Mouse (Mus musculus) brain, adult 2 months (tissue): ENCODE data around the gene Kdm2a.

Source experiments
- DNase-seq: peaks from one replicate; pipeline ENCODE4 v3.0.0; 2011; ENCODE audit warnings: low read depth, low spot score

Gene Kdm2a

DNA sequence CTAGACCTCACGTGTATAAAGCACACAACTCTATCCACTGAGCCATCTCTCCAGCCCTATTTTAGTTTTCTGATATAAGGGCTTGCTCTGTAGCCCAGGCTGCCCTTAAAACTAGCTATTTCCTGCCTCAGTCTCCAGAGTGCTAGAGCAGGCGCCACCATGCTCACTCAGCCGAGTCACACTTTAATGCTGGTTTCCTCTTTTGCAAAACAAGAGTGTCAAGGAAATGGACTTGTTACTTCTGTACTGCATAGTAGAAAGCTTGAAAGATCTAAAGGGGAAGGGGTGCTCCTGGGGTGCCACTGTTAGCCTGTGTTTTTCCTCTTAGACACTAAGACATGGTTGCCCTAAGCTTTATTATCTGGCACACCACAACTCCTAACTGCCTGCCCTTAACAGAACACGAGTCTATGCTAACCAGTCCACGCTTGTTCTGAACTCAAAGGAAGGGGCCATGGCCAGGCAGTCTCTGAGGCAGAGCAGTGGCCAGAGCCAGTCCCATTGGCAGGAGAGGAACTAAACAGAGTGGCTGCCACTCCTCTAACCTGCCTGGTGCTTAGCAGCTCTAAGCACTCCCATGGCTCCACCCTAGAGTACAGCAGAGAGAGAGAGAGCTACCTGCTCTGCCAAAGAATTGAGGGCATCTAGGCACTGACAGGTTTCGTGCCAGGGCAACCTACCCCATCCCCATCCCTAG, 98.4 kb downstream of the Kdm2a start:
- no peak for DNase-seq

DNA sequence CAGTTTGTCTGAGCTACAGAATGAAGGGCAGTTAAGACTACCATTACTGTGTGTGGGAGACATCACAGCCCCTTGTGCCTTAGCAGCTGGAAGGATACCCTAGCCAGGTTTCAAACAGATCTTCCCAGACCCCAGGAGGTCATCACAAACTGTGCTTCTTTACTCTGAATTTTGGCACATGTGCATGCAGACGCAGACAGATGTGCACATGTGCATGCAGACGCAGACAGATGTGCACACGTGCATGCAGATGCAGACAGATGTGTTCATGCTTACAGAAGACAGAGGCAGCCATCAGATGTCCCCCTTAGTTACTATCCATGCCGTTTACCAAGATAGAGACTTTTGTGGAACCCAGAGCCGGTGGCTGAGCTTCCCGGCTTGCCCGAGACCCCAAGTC, 99.0 kb downstream of the Kdm2a start:
- DNase-seq = no peak

DNA sequence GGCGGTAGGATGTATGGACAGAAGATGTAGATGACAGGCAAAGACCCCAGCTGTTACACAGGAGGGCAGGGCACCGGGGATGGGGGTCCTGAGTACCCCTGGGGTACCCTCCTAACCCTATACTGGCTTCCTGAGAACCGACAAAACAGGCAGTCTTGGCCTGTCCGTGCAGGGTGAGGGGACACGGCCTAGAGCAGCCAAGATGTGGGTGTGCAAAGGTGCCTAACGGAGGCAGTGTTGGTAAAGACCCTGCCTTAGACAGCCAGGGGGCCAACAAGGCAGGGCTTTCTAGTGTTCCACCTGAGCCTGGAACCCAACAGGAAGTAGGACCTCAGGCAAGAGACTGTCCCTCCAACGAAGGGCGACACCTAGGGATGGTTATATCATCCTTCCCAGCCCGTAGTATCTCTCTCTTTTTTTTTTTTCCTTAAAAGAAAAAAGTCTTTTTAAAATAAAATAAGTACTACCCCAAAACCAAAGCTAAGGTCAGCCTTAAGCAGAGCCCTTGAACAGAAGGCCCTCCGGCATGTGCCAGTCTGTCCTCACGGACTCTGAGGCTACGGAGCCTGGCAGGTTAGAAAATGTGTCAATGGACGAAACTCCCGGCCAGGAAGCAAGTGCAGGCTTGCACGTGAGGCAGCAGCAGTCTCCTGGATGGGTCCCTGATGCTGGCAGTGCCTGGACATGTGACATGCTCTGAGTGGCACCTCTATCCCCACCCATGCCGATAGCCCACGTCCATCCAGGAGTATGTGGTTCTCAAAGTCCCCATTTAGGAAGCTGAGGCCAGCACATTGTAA, 99.6 kb downstream of the Kdm2a start:
- peak; percentile 56 for DNase-seq

DNA sequence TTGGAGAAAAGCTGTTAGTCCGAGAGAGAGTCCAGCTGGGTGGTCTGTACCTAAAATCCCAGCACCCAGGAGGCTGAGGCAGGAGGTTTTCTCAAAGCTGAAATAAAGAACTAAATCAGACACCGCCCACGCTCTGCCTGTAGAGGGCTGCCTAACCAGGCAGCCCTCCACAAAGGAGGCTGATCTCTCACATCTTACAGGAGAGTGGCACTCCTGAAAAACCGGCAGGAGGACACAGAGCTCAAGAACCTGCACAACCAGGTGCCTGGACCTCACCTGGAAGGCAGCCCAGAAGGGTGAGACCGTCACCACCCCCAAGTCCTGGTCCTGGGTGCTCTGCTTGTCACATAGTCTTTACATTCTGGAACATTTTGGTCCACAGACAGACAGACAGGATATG, 100.2 kb downstream of the Kdm2a start:
- no peak for DNase-seq

DNA sequence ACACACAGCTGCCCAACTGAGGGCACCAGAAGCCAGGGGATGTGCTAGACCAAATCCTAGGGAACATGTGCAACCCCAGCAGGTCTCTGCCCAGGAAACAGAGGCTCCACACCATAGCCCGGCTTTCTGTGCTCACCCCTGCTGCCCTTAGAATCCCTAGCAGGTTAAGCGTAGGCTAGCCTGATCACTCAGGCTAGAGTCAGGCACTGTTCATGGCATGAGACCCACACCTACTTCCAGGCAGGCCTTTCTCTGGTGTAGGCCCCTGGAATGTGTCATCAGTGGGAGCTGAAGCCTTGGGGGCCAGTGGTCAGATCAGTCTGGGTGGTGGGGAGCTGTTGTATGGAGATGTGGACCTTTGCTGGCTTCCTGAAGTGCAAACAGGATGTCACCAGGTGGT, 101.5 kb downstream of the Kdm2a start:
- DNase-seq = no peak

DNA sequence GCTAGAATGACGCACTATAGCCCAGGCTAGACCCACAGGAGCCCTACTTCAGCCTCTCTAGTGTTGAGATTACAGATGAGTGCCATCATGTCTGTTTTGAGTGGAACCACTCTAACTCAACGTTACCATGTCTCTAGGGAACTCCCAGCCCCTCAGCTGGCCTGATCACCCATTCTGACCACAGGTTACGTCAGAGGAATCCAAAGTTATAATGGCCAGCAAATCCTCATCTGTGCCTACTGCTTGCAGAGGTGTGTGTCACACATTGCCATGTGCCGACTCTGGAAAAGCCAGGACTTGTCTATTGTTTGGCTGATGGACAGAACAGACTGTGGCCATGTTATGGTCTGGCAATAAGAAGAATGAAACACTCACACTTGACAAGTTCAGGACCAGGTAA, 102.7 kb downstream of the Kdm2a start:
- no peak for DNase-seq

DNA sequence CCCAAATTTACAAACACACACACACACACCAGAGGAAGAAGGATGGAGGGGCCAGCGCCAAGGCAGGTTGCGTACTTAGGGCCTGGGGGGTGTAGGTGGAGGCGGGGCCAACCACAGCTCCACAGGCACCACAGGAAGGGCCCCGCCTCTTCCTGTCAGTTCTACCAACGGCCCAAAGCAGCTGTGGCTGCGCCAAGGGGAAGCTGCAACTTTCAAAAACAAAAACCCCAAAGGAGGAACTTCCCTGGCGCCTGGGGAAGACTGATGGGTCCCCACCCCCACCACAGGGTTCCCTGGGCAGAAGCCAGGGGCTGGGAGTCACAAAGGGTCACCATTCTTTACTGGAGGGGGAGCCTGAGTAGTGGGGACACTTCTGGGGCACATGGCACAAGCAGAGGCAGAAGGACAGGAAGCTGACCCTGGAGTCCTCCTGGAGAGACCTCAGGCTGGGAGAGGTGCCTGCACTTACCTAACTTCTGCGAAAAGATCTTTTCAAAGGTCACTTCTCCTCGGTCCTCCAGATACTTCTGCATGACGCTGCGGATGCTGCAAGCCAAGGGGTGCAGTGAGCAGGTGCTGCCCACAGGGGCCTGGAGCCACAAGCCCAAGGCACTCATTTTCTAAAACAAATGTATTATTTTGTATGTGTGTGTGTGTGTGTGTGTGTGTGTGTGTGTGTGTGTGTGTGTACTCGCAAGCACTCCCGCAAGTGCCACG, 103.5 kb downstream of the Kdm2a start:
- peak; percentile 54 for DNase-seq

DNA sequence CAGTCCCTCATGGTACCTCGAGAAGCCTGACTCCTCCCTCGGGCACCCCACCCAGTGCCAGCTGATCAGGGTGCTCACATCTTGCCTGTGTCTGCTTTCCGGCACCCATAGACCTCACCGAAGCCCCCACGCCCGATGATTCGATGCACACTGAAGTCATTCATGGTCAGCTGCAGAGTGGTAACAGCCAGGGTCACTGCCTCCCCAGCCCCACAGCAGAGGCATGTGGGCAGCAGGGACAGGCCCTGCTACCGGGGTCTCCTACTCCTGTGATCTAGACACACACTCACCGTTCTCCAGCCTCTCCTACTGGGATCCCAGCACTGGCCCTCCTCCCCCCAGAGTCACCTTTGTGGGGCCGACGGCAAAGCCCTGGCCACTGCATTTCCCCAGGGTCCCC, 106.9 kb downstream of the Kdm2a start:
- no peak for DNase-seq

DNA sequence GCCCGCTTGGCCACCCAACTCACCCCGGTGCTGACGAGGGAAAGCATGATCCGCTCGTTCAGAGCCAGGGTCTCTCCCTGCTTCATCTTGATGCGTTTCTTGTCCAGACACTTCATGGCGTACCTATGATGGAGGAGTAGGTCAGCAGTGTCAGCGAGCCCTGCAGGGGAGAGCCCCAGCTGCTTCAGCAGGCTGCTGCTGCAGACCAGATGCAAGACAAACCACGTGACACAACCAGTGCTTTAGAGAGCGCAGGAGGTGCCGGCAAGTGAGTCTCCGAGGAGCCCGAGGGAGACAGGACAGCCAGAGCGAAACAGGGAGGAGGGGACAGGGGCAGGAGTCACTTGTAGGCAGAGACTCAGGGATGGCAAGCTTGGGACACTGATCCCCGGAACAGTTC, 107.3 kb downstream of the Kdm2a start:
- DNase-seq = no peak

DNA sequence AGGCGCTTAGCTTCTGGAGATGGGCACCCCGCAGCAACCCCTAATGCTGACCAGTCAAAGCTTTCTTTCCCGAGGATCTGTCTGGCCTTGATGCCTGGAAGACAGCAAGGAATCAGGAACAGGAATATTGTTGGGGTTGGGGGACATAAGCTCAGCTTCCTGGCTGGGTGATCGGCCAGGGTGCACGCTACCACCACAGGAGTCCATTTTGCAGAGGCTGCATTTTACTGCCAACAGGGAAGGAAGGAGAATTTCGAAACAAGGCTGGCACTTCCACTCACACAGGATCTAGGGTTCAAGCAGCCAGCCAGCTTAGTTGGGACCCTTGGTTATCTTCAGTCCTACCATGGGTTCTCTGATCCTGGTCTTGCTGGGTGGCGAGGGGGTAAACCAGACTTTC, 114.4 kb downstream of the Kdm2a start:
- peak; percentile 31 for DNase-seq

DNA sequence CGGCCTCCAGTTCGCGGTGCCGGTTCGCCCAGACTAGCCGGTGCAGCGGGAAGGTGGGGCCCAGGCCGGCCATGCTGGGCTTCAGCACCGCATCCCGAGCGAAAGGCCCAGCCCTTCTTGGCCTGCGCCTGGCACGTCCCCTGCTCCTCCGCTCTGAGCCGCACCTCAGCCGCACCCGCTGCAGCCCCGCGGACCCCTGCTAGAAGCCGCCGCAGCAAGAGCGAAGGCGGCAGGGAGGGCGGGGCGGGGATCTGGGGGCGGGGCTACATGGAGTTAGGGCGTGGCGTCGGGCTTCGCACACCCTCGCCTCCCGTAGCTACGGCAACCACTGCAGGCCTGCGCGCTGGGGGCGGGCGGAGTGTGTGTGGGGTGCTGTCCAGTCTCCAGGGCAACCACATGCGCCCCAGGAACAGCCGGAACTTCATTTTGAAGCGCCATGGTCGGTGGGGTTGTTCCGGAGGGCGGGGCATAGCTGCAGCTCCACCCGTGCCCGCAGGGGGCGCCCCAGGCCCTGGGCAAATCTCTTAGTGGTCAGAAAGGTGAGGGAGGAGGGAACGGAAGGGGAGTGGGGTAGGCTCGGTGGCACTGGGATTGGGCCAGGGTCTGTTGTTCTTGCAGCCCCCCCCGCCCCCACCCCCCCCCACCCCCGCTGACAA, 115.1 kb downstream of the Kdm2a start, which contains the start of gene Ankrd13d:
Gene Ankrd13d (minus strand): TSS at position 240 of the 656 bp plus-strand sequence.
- DNase-seq = peak; percentile 95

DNA sequence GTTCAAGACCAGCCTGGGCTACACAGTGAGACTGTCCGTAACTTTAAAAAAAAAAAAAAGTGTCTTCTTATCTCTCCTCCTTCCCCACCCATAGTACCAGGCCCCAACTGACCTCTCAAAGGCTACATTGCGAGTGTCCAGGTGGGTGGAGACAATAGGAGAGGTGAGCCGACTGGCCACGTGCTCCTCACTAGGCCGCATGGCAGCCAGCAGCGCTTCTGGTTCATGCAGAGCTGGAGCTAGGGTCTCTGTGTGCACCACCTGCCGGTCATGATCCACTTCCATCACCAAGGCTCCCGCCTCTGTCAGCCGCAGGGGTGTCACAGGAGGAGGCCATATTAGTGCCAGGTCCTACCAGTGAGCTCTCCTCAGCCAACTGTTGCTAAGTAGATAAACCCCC, 117.7 kb downstream of the Kdm2a start:
- no peak for DNase-seq

DNA sequence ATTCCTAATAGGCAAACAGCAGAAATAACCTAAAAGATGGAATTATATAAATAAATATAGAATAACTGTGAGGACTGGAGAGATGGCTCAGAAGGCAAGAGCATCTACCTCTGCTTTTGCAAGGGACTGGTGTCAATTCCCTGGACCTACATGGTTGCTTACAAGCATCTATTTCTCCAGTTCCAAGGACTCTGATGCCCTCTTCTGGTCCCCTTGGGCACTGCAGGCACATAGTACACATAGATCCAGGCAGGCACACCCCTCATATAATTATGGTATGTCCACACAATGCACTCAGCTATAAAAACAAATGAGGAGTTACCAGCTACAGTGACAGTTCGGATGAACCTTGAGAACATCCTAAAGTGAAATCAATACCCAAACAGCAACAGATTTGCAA, 118.6 kb downstream of the Kdm2a start:
- no peak for DNase-seq

DNA sequence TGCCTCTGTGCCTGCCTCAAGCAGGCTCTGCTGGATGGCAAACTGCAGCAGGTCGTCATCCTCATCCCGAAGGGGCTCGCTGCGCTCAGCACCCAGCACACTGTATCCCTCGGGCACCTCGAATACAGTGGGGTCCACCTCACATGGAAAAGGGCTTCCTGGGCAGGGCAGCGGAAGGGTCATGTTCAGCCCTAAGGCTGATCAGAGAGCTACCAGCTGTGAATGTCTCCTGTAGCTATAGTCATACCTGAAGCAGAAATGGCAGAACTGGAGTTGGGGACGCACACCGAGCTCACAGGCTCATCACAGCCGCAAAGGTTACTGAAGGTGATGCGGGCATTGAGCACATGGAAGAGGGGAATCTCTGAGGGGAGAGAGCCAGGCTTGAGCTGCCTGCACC, 127.1 kb downstream of the Kdm2a start:
- no peak for DNase-seq

DNA sequence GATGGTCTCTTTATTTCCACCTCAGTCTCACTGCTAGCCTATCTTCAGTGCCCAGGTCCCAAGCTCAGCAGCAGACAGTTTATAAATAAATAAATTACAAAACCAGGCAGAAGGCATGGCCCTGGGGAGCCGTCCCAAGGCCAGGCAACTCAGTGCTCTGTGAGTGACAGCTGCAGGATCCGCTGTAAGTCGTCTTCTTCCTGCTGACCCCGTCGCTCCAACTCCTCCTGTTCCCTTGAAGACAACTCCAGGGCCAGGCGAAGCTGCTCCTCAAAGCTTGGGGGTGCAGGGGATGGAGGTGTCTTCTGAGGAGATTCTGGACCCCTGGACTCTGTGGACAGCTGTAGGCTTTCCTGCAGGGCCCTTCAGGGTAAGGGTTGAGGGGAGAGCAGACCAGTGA, 127.9 kb downstream of the Kdm2a start:
- DNase-seq = no peak

DNA sequence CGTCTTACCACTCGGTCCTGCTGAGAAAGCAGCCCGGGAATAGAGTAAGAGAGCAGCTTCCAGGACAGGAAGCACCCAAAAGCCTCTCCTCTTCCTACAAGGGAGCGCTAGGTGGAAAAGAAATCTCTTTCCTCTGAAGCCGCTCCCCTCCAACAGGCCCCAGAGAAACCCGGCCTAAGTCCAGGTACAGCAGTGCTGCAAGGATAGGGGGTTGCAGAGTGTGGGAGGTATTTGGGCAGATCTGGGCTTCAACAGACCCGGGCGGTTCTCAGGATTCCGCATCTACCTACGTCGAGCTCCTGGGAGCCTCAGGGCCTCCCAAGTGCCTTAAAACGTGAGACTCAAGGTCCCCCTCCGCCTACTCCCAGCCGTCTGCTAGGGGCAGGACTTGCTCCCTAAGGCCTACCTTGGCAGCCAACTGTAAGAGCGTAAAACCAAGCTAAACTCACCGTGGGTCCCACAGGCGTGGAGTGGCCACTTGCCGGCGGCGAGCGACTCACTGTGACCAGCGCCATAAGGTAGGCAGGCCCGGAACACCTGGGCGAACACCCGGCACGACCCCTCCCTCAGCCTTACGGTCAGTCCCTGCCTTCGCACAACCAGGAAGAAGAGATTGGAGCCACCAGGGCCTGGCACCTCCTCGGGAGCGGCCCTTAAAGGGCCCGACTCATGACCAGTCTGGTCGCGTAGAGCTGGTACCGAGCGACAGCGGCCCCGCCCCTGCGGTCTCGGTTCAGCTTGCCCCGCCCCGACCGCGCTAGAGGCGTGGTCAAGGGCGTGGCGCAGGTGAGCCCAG, 129.3 kb downstream of the Kdm2a start, which contains the start of gene Ssh3:
Gene Ssh3 (minus strand): TSS at position 615 of the 796 bp plus-strand sequence.
- peak; percentile 90 for DNase-seq

DNA sequence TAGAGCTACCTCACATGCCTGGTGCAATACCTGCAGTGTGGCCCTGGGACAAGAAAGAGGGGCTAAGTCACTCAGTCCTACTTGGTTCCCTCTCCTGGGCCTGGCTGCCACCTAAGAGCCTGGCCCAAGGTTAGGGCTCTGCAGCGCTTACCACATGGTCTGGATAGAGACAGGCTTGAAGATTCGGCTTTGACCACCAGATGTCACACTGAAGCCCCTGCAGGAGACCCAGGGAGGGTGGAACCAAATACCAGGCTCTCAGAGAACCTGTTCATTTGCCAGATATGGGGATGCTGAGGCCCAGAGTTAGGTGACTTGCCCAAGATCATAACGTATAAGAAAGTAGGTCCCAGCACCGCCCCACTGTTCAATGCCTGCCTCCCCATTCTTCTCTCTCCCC, 132.1 kb downstream of the Kdm2a start:
- DNase-seq = no peak
